Mouse (Mus musculus): ENCODE results near the gene Olfr507. TPM values are rescaled to one million over a fixed set of nuclear protein-coding genes. Genes with fewer than 3 reads are reported as not detected.

Gene Olfr507
- polyA plus RNA-seq, 1 experiment from 2014 or later, result not detected

Other genes starting within 250 kb of the Olfr507 start
- gene Olfr495, start 228.6 kb upstream of the Olfr507 start, polyA plus RNA-seq (2015; fragmentation: Nextera tagmentation; extraction: Ambion mirVana), result not detected in 2 replicates
- not detected in 2 replicates for gene Olfr497, start 201.4 kb upstream of the Olfr507 start, polyA plus RNA-seq (2015; fragmentation: Nextera tagmentation; extraction: Ambion mirVana)
- gene Olfr498, start 156.5 kb upstream of the Olfr507 start, polyA plus RNA-seq (2015; fragmentation: Nextera tagmentation; extraction: Ambion mirVana), result not detected in 2 replicates
- gene Olfr502, start 96.7 kb upstream of the Olfr507 start, polyA plus RNA-seq (2015; fragmentation: Nextera tagmentation; extraction: Ambion mirVana), result not detected in 2 replicates
- gene Olfr503, start 77.3 kb upstream of the Olfr507 start, polyA plus RNA-seq (2015; fragmentation: Nextera tagmentation; extraction: Ambion mirVana), result not detected in 2 replicates
- gene Olfr504, start 56.0 kb upstream of the Olfr507 start, polyA plus RNA-seq (2015; fragmentation: Nextera tagmentation; extraction: Ambion mirVana), result not detected in 2 replicates
- gene Olfr506, start 11.0 kb upstream of the Olfr507 start, polyA plus RNA-seq (2015; fragmentation: Nextera tagmentation; extraction: Ambion mirVana), result not detected in 2 replicates
- gene Olfr508, start 8.2 kb downstream of the Olfr507 start, polyA plus RNA-seq (2015; fragmentation: Nextera tagmentation; extraction: Ambion mirVana), result not detected in 2 replicates
- not detected in 2 replicates for gene Olfr509, start 30.1 kb downstream of the Olfr507 start, polyA plus RNA-seq (2015; fragmentation: Nextera tagmentation; extraction: Ambion mirVana)
- not detected in 2 replicates for gene Olfr510, start 44.6 kb downstream of the Olfr507 start, polyA plus RNA-seq (2015; fragmentation: Nextera tagmentation; extraction: Ambion mirVana)
- gene Olfr512, start 91.5 kb downstream of the Olfr507 start, polyA plus RNA-seq (2015; fragmentation: Nextera tagmentation; extraction: Ambion mirVana), result not detected in 2 replicates
- not detected in 2 replicates for gene Olfr513, start 129.2 kb downstream of the Olfr507 start, polyA plus RNA-seq (2015; fragmentation: Nextera tagmentation; extraction: Ambion mirVana)
- not detected in 2 replicates for gene Olfr514, start 204.2 kb downstream of the Olfr507 start, polyA plus RNA-seq (2015; fragmentation: Nextera tagmentation; extraction: Ambion mirVana)
- gene Olfr516, start 228.7 kb downstream of the Olfr507 start, polyA plus RNA-seq (2015; fragmentation: Nextera tagmentation; extraction: Ambion mirVana), result not detected in 2 replicates